Mouse (Mus musculus): ENCODE measurements around the gene Rac1.

DNA sequence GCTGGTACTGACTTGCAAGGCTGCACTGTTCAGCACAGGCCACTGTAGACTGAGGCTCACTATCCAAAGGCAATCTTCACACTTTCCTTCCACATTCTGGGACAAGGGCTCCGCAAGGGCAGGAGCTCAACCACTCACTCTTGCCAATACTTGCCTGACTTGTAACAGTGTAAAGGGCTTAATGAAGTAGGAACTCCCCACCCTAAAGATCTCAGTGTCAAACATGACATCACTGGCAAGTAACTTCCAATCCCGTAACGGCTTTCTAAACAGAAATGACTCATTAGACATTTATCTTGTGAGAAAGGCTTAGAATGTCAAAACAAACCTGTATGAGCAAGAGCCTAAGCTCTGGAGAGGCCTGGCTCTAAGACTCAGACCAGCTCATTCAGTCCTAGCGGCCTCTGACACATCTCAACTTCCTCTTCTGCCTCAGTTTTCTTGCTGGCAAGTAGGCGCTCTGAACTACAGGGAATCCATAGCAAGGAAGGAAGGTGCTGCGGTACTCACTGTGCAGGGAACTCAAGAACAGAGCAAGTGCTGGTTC, 9.7 kb downstream of the Rac1 start:
- TF ChIP-seq CTCF (IDR thresholded peaks at IDR 0.05; ENCODE audit: low read depth) (no peak), EP300 (IDR thresholded peaks at IDR 0.05; ENCODE audit: low read depth) (no peak)
